Mouse (Mus musculus) forebrain, embryonic 16.5 days (tissue): ENCODE measurements at regions not wholly inside any gene's neighbourhood (a gene's known extent, or its start where the extent isn't known, plus 50 kb on each side); places are given as distances from the start of the nearest gene placed in this dataset.

Source experiments
- ATAC-seq: fragments of 200-750 bp; cut with Nextera tagmentation; 2 replicates; pipeline ENCODE4 v1.8.0; 2017; ENCODE audit warnings: mild to moderate bottlenecking, moderate library complexity
- H3K27ac ChIP-seq: fragments of 300-500 bp; sonication (generic); 2 replicates; pipeline ENCODE4 v1.5.1; 2014; ENCODE audit warnings: low read length, control low read depth
- H3K27me3 ChIP-seq: fragments of 300-500 bp; sonication (generic); replicated peaks from 2 replicates; pipeline ENCODE4 v1.6.1; 2014; ENCODE audit warnings: low read length; ENCODE audit not compliant: control insufficient read depth, insufficient read depth
- H3K36me3 ChIP-seq: fragments of 300-500 bp; sonication (generic); 2 replicates; pipeline ENCODE4 v1.6.1; 2014; ENCODE audit not compliant: control insufficient read depth, insufficient read depth
- H3K4me1 ChIP-seq: fragments of 300-500 bp; sonication (generic); replicated peaks from 2 replicates; pipeline ENCODE4 v1.6.1; 2014; ENCODE audit warnings: low read length; ENCODE audit not compliant: control insufficient read depth, insufficient read depth
- H3K4me2 ChIP-seq: fragments of 300-500 bp; sonication (generic); 2 replicates; pipeline ENCODE4 v1.6.1; 2014; ENCODE audit warnings: mild to moderate bottlenecking, low read length, control low read depth
- H3K4me3 ChIP-seq: fragments of 300-500 bp; sonication (generic); replicated peaks from 2 replicates; pipeline ENCODE4 v1.5.1; 2014; ENCODE audit warnings: mild to moderate bottlenecking, low read length, control low read depth
- H3K9ac ChIP-seq: fragments of 300-500 bp; sonication (generic); replicated peaks from 2 replicates; pipeline ENCODE4 v1.6.1; 2014; ENCODE audit warnings: low read depth, low read length, control low read depth
- H3K9me3 ChIP-seq: fragments of 300-500 bp; sonication (generic); 2 replicates; pipeline ENCODE4 v1.6.1; 2016; ENCODE audit warnings: low read length; ENCODE audit not compliant: control insufficient read depth
- WGBS: fragments of 180-500 bp; shearing (Covaris S2); extraction: QIAGEN DNeasy Blood & Tissue Kit; methylation state at CpG from one replicate; pipeline ENCODE4 v1.1.7; 2014; 5-methylcytosine and 5-hydroxymethylcytosine counted together

DNA sequence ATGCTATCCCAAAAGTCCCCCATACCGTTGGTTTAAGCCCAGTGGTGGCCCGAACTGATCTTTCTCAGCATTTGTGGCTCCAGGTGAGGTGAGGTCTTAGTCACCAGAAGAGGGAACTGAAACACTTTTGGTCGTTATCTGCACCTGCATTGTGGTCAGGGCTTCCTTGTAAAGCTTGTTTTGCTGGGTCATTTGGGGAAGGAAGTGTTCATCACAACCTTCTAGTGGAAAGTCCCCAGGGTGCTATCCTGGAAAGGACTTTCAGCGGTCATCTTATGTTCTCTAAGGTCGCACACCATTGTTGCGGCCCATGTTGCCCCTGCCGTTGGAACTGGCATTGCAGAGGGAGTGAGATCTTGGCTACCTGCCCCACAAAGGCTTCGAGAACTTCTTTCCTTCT, 651.5 kb upstream of the Pcdh9 start:
- Histone ChIP-seq H3K27me3 (no peaks in the 10 kb centered on the region), H3K4me3 (no peak overlapping the region), H3K27ac (no peak overlapping the region), H3K9ac (no peak overlapping the region), H3K9me3 (no peaks in the 10 kb centered on the region), H3K36me3 (no peaks in the 10 kb centered on the region), H3K4me2 (no peak overlapping the region), H3K4me1 (no peaks in the 10 kb centered on the region)
- ATAC-seq = no peak
- WGBS = 86% methylated on average over 8 of the region's 8 CpGs

DNA sequence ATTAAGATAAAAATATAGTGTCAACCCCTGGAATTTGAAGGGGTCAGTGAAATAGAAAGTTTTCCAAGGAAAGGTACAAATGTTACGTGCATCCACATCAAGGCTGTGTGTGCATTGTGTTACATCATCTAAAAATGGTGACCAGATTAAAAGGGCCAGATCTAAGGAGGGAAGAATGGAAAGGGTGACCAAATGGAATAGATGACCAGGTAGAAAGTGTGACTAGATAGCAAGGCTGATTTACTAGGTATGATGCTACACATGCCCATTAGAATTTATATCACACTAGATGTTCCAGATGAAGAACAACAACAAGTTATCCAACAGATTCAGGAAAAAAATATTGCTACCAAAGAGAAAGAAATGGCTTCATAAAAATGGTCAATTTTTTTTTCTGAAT, 635.2 kb upstream of the Pcdh9 start:
- no peaks in the 10 kb centered on the region for H3K4me1 ChIP-seq
- no peaks in the 10 kb centered on the region for H3K9me3 ChIP-seq
- 76% methylated on average over 1 of the region's 1 CpGs for WGBS

DNA sequence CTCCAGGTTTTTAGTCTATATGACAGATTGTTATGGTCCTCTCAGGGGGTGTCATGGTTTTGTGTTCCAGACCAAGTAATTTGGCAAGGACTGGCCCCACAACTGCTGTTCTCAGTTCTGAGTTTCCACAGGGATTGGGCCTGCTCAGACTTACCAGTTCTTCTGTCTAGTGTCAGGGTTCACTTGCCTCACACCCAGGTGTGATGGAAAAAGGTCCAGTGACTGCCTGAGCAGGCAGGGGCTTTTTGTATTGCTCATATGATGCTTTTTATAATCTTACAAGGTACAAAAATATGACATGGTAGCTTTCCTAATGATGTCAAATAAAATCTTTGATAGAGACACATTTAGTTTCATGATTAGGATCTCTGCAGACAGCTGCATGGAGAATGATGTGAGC, 634.8 kb upstream of the Pcdh9 start:
- no peak overlapping the region for H3K9ac ChIP-seq
- no peaks in the 10 kb centered on the region for H3K36me3 ChIP-seq

More for the DNA sequence above, 635.2 kb upstream of the Pcdh9 start:
- no peak for ATAC-seq
- no peak overlapping the region for H3K4me2 ChIP-seq
- H3K4me3 ChIP-seq = no peak overlapping the region
- no peaks in the 10 kb centered on the region for H3K36me3 ChIP-seq
- H3K27ac ChIP-seq = no peak overlapping the region
- no peaks in the 10 kb centered on the region for H3K27me3 ChIP-seq
- H3K9ac ChIP-seq = no peak overlapping the region

DNA sequence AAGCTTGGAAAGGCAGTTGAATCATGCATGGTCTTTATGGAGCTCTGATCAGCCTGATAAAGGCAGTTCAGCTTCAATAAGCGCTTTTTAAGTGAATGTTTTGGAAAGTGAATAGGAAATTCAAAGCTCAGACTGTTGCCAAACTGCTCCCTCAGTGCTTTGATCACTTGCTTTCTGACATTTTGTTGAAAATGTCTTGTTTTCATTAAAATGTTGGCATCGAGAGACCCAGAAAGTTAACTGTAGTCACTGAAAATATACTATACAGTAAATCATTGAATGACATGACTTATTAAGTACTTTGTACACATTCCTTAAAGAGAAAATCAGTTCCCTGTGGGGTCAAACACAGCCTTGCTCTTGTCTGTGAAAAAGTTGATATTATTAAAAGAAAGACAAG, 631.5 kb upstream of the Pcdh9 start:
- H3K9me3 ChIP-seq = no peaks in the 10 kb centered on the region
- H3K27ac ChIP-seq = no peak overlapping the region
- ATAC-seq = no peak
- H3K4me1 ChIP-seq = no peaks in the 10 kb centered on the region
- H3K36me3 ChIP-seq = no peaks in the 10 kb centered on the region
- H3K9ac ChIP-seq = no peak overlapping the region
- no peak overlapping the region for H3K4me2 ChIP-seq
- H3K4me3 ChIP-seq = no peak overlapping the region
- 37% methylated on average over 2 of the region's 2 CpGs for WGBS
- H3K27me3 ChIP-seq = no peaks in the 10 kb centered on the region

More for the DNA sequence above, 634.8 kb upstream of the Pcdh9 start:
- Histone ChIP-seq H3K4me2 (no peak overlapping the region), H3K4me3 (no peak overlapping the region), H3K4me1 (no peaks in the 10 kb centered on the region), H3K9me3 (no peaks in the 10 kb centered on the region), H3K27ac (no peak overlapping the region), H3K27me3 (no peaks in the 10 kb centered on the region)
- ATAC-seq = no peak

DNA sequence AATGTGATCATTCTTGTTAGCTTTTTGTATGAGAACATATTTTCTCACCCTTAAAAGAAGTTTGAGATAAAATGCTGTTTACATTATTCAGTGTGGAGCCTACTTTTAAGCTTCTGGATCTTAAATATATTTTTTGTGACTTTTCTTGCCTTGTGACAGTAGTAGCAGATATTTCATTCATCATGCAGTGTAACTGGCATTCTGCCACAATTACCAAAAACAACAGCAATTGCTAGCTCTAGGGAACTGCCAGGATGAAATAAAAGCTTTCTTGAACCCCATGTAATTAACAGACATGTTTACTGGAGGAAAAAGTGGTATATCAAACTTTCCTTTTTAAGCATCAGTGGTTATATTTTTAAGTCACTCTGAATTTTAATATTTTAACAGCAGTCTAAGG, 600.9 kb upstream of the Pcdh9 start:
- no peak overlapping the region for H3K4me2 ChIP-seq
- H3K36me3 ChIP-seq = no peaks in the 10 kb centered on the region
- H3K27ac ChIP-seq = no peak overlapping the region
- H3K4me1 ChIP-seq = no peaks in the 10 kb centered on the region
- no peaks in the 10 kb centered on the region for H3K9me3 ChIP-seq
- H3K9ac ChIP-seq = no peak overlapping the region
- no peak overlapping the region for H3K4me3 ChIP-seq
- ATAC-seq = 0 out of 2 replicates have a peak, but pooled peaks have one; percentile 33
- H3K27me3 ChIP-seq = no peaks in the 10 kb centered on the region

DNA sequence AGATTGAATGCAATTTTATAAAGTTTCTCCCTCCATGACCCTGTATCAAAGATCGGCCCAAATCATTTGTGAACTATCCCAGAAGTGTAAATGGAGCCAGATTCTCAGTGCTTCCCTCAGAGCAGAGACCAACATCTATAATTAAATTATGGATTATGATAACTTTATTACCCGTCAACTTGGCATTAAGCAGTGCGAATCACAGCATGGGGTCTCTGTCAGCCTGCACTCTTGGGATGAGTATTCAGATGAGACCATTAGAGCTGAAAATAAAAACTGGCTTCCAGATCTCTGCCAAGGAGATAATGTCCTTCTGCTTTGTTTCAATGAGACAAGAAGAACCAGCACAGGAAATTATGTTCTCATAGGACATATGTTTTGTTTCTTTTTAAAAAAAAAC, 585.4 kb upstream of the Pcdh9 start:
- no peak for ATAC-seq
- H3K9ac ChIP-seq = no peak overlapping the region
- WGBS = 83% methylated on average over 3 of the region's 3 CpGs

DNA sequence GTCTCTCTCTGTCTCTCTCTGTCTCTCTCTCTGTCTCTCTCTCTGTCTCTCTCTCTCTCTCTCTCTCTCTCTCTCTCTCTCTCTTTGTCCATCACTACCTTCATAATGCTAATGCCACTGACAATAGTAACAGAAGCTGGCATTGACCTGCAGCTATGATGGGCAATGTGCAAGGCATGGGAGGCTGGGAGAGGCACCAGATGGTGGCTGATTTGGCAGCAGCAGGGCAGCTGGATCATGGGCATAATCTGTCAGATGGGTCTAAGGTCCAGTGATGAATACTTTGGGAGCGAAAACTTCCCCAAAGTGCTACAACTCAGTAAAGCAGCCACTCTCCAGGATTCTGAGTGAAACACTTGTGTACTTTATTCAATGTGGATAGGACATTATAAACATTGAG, 582.7 kb upstream of the Pcdh9 start:
- Histone ChIP-seq H3K27ac (no peak overlapping the region), H3K36me3 (no peaks in the 10 kb centered on the region), H3K4me3 (no peak overlapping the region), H3K9ac (no peak overlapping the region), H3K9me3 (no peaks in the 10 kb centered on the region), H3K4me2 (no peak overlapping the region), H3K27me3 (no peaks in the 10 kb centered on the region), H3K4me1 (no peaks in the 10 kb centered on the region)
- ATAC-seq = no peak
- WGBS = 100% methylated on average over 1 of the region's 1 CpGs

More for the DNA sequence above, 585.4 kb upstream of the Pcdh9 start:
- H3K9me3 ChIP-seq = no peaks in the 10 kb centered on the region
- no peak overlapping the region for H3K4me3 ChIP-seq
- no peaks in the 10 kb centered on the region for H3K36me3 ChIP-seq
- H3K4me1 ChIP-seq = no peaks in the 10 kb centered on the region
- no peaks in the 10 kb centered on the region for H3K27me3 ChIP-seq
- H3K4me2 ChIP-seq = no peak overlapping the region
- H3K27ac ChIP-seq = no peak overlapping the region

DNA sequence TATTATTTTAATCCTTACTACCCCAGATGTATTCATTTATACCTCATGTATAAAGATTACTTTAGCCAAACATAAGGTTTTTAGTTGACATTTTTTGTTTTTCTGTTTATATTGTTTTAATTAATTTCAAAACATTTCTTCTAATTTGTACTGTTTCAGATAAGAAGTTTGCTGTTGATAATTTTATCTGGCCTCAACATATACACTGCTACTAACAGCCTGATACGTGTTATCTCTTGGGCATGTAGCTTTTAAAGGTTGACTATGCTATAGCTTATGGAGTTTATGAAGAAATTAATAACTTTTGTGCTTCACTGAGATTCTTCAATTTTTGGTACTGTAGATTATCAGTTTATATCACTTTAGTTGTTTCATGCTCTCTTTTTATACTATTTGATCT, 555.5 kb upstream of the Pcdh9 start:
- no peak overlapping the region for H3K4me2 ChIP-seq
- H3K4me1 ChIP-seq = no peaks in the 10 kb centered on the region
- no peak overlapping the region for H3K4me3 ChIP-seq
- no peaks in the 10 kb centered on the region for H3K9me3 ChIP-seq
- no peak overlapping the region for H3K9ac ChIP-seq
- H3K27ac ChIP-seq = no peak overlapping the region
- no peak for ATAC-seq
- no peaks in the 10 kb centered on the region for H3K27me3 ChIP-seq
- H3K36me3 ChIP-seq = no peaks in the 10 kb centered on the region
- 94% methylated on average over 1 of the region's 1 CpGs for whole genome bisulfite sequencing

DNA sequence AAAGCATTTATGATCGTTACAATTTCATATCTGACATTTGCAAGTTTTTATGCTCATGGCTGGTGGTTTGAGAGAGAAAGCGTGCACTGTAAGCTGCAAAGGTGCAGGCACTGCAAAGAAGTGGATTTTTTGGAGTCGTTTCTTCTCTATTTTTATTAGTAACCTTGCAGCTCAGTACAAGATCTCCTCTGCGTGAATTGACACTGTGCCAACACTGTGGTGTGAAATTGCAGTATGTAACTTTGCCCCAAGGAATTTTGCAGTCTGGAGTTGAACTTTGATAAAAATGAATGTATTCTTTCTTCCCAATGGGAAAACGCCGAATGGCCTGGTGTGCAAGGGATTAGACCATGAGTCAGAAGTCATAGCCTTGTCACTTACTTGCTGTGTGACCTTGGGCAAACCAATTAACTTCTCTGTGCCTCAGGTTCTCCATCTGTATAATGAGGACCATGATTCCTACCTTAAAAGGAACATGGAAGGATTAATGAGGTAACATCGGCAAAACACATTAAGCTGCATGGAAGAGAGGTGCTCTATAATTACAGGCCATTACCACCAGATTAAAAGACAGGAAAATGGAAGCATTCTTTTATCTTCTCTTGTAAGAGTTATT, 543.0 kb upstream of the Pcdh9 start:
- 33% methylated on average over 7 of the region's 7 CpGs for WGBS
- Histone ChIP-seq H3K4me2 (no peak overlapping the region), H3K36me3 (no peaks in the 10 kb centered on the region), H3K9ac (no peak overlapping the region), H3K27me3 (no peaks in the 10 kb centered on the region), H3K4me3 (no peak overlapping the region), H3K9me3 (no peaks in the 10 kb centered on the region), H3K27ac (no peak overlapping the region), H3K4me1 (no peaks in the 10 kb centered on the region)
- ATAC-seq = no peak

DNA sequence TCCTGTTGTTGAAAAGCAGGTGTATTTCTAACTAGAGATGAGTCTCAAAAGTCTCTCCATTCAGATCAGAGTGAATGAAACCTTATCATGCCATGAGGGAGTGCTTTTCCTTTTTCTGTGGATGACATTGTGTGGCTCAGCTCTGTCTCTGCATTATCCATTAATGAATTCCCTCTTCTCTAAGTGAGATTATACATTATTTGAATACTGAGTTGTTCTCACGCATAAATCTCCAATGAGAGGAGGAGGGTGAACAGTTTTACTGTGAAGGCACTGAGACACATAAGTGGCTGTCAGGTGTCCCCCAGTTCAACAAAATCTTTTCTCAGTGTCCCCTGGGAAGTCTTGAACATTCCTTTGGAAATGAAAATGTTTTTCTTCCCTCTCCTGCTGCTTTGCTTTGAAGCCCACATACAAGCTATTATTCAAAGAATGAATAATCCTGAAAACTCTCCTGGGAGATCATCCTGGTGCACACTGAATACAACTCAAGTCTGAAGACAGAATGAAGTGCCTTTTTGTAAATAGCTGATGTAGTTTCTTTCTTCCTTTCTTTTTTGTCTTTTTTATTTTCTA, 537.2 kb upstream of the Pcdh9 start:
- Histone ChIP-seq H3K4me2 (no peak overlapping the region), H3K4me1 (no peaks in the 10 kb centered on the region), H3K9ac (no peak overlapping the region), H3K27me3 (no peaks in the 10 kb centered on the region), H3K4me3 (no peak overlapping the region), H3K9me3 (no peaks in the 10 kb centered on the region), H3K27ac (no peak overlapping the region), H3K36me3 (no peaks in the 10 kb centered on the region)
- ATAC-seq = 0 out of 2 replicates have a peak, but pooled peaks have one; percentile 38
- 17% methylated on average over 1 of the region's 1 CpGs for WGBS
